Mouse (Mus musculus) midbrain, embryonic 10.5 days (tissue): Measurements from ENCODE around the gene Gm21304. TPM values are rescaled to one million over a fixed set of nuclear protein-coding genes. Genes with fewer than 3 reads are reported as not detected.
"Not testable (repeated sequence)": the region's sequence is repeated elsewhere in the genome, so short reads cannot be mapped to it uniquely, and the experiment has no call there.

ENCODE experiments used
- DNase-seq: peaks from one replicate; pipeline ENCODE4 v3.0.0-alpha.2; 2017; ENCODE audit warnings: low spot score
- H3K27ac ChIP-seq: fragments of 300-500 bp; sonication (generic); replicated peaks from 2 replicates; pipeline ENCODE4 v1.5.1; 2016; ENCODE audit warnings: mild to moderate bottlenecking
- H3K27me3 ChIP-seq: fragments of 300-500 bp; sonication (generic); 2 replicates; pipeline ENCODE4 v1.6.1; 2016; ENCODE audit warnings: low read depth, mild to moderate bottlenecking; ENCODE audit not compliant: poor library complexity, severe bottlenecking
- H3K36me3 ChIP-seq: fragments of 300-500 bp; sonication (generic); 2 replicates; pipeline ENCODE4 v1.6.1; 2016; ENCODE audit warnings: mild to moderate bottlenecking, moderate library complexity
- H3K4me1 ChIP-seq: fragments of 300-500 bp; sonication (generic); 2 replicates; pipeline ENCODE4 v1.6.1; 2016
- H3K4me3 ChIP-seq: fragments of 300-500 bp; sonication (generic); 2 replicates; pipeline ENCODE4 v1.5.1; 2016; ENCODE audit warnings: mild to moderate bottlenecking, moderate library complexity
- H3K9me3 ChIP-seq: fragments of 300-500 bp; sonication (generic); replicated peaks from 2 replicates; pipeline ENCODE4 v1.6.1; 2016; ENCODE audit warnings: mild to moderate bottlenecking
- WGBS: fragments of 180-500 bp; shearing (Covaris S2); methylation state at CpG from one replicate; pipeline ENCODE4 v1.1.7; 2016; 5-methylcytosine and 5-hydroxymethylcytosine counted together
- polyA plus RNA-seq: library from polyadenylated mRNA; unstranded; fragments of >200 nt; fragmentation: Nextera tagmentation; extraction: Ambion mirVana; gene quantifications from 2 replicates; pipeline ENCODE4 v1.2.1, GENCODE M21; 2016

Gm21304 gene
- polyA plus RNA-seq: not detected in 2 replicates

- WGBS: no CpG with 5 or more reads among the region's 3 CpGs
- H3K36me3 ChIP-seq, H3K4me3 ChIP-seq, H3K27me3 ChIP-seq, H3K27ac ChIP-seq, H3K9me3 ChIP-seq, H3K4me1 ChIP-seq, DNase-seq: not testable (repeated sequence)
Observed at GRCm38 (mm10) chr10:104168215-104168614, at the start of gene Gm21304. Gm21304 (plus strand) TSS chr10:104168515.

GRCm38 (mm10) chr10:104142687-104143086 is 25.6 kb upstream of the Gm21304 start, which contains the start of gene Gm21293:
Gm21293 (plus strand) TSS chr10:104142987.
- WGBS: no CpG with 5 or more reads among the region's 3 CpGs
- H3K4me1 ChIP-seq, DNase-seq, H3K9me3 ChIP-seq, H3K36me3 ChIP-seq, H3K4me3 ChIP-seq, H3K27me3 ChIP-seq, H3K27ac ChIP-seq: not testable (repeated sequence)

GRCm38 (mm10) chr10:104151197-104151596 is 17.1 kb upstream of the Gm21304 start, which contains the start of gene Gm6763:
Gm6763 (plus strand) TSS chr10:104151497.
- not testable (repeated sequence) for H3K36me3 ChIP-seq, H3K4me1 ChIP-seq, H3K27me3 ChIP-seq, DNase-seq, H3K9me3 ChIP-seq, H3K4me3 ChIP-seq, H3K27ac ChIP-seq
- no CpG with 5 or more reads among the region's 3 CpGs for WGBS

- not testable (repeated sequence) for H3K27me3 ChIP-seq, H3K36me3 ChIP-seq, H3K9me3 ChIP-seq, H3K27ac ChIP-seq, H3K4me1 ChIP-seq, H3K4me3 ChIP-seq, DNase-seq
- WGBS: no CpG with 5 or more reads among the region's 3 CpGs
Observed at GRCm38 (mm10) chr10:104159706-104160105, 8.6 kb upstream of the Gm21304 start, which contains the start of gene Gm8764. Gm8764 (plus strand) TSS chr10:104160006.

- not testable (repeated sequence) for DNase-seq, H3K27ac ChIP-seq, H3K27me3 ChIP-seq, H3K36me3 ChIP-seq, H3K9me3 ChIP-seq, H3K4me1 ChIP-seq, H3K4me3 ChIP-seq
- no CpG with 5 or more reads among the region's 3 CpGs for WGBS
Observed at GRCm38 (mm10) chr10:104176724-104177123, 8.4 kb downstream of the Gm21304 start, which contains the start of gene Gm21312. Gm21312 (plus strand) TSS chr10:104177024.

- H3K9me3 ChIP-seq, H3K4me3 ChIP-seq, H3K36me3 ChIP-seq, H3K27me3 ChIP-seq, H3K27ac ChIP-seq, DNase-seq, H3K4me1 ChIP-seq: not testable (repeated sequence)
- WGBS: no CpG with 5 or more reads among the region's 3 CpGs
Observed at GRCm38 (mm10) chr10:104185233-104185632, 16.9 kb downstream of the Gm21304 start, which contains the start of gene Gm20765. Gm20765 (plus strand) TSS chr10:104185533.

GRCm38 (mm10) chr10:104193742-104194141 is 25.4 kb downstream of the Gm21304 start, which contains the start of gene Gm4340:
Gm4340 (plus strand) TSS chr10:104194042.
- not testable (repeated sequence) for H3K4me3 ChIP-seq, H3K4me1 ChIP-seq, H3K27ac ChIP-seq, H3K27me3 ChIP-seq, H3K9me3 ChIP-seq, DNase-seq, H3K36me3 ChIP-seq
- WGBS: no CpG with 5 or more reads among the region's 3 CpGs

GRCm38 (mm10) chr10:104209655-104210054 is 41.3 kb downstream of the Gm21304 start:
- Histone ChIP-seq H3K9me3 (no peaks in the 10 kb centered on the region), H3K27me3 (no peaks in the 10 kb centered on the region), H3K4me3 (no peak overlapping the region), H3K27ac (no peak overlapping the region), H3K4me1 (no peaks in the 10 kb centered on the region), H3K36me3 (no peaks in the 10 kb centered on the region)
- 80% methylated on average over 1 of the region's 1 CpGs for WGBS
- no peak for DNase-seq

GRCm38 (mm10) chr10:104210268-104210990 is 42.1 kb downstream of the Gm21304 start:
- H3K27ac ChIP-seq: no peak overlapping the region
- no peaks in the 10 kb centered on the region for H3K27me3 ChIP-seq
- H3K9me3 ChIP-seq: no peaks in the 10 kb centered on the region
- no peak for DNase-seq
- H3K4me3 ChIP-seq: no peak overlapping the region
- 73% methylated on average over 3 of the region's 3 CpGs for WGBS
- H3K36me3 ChIP-seq: no peaks in the 10 kb centered on the region
- no peaks in the 10 kb centered on the region for H3K4me1 ChIP-seq

GRCm38 (mm10) chr10:104214527-104214926 is 46.2 kb downstream of the Gm21304 start:
- WGBS: 83% methylated on average over 5 of the region's 5 CpGs
- no peaks in the 10 kb centered on the region for H3K4me1 ChIP-seq

More at GRCm38 (mm10) chr10:104214527-104214926, 46.2 kb downstream of the Gm21304 start:
- DNase-seq: no peak
- H3K27ac ChIP-seq: no peak overlapping the region
- H3K9me3 ChIP-seq: no peaks in the 10 kb centered on the region
- no peaks in the 10 kb centered on the region for H3K36me3 ChIP-seq
- H3K4me3 ChIP-seq: no peak overlapping the region
- no peaks in the 10 kb centered on the region for H3K27me3 ChIP-seq

Other genes starting within 250 kb of the Gm21304 start
- not detected in 2 replicates for gene Gm21293, start 25.5 kb upstream of the Gm21304 start, polyA plus RNA-seq
- gene Gm6763, start 17.0 kb upstream of the Gm21304 start, polyA plus RNA-seq: not detected in 2 replicates
- not detected in 2 replicates for gene Gm8764, start 8.5 kb upstream of the Gm21304 start, polyA plus RNA-seq
- not detected in 2 replicates for gene Gm21312, start 8.5 kb downstream of the Gm21304 start, polyA plus RNA-seq
- not detected in 2 replicates for gene Gm20765, start 17.0 kb downstream of the Gm21304 start, polyA plus RNA-seq
- not detected in 2 replicates for gene Gm4340, start 25.5 kb downstream of the Gm21304 start, polyA plus RNA-seq